Mouse (Mus musculus) left cerebral cortex, postnatal 14 days (tissue): ENCODE data around the gene Cdh11. TPM values are rescaled to one million over a fixed set of nuclear protein-coding genes. Genes with fewer than 3 reads are reported as not detected.
"Not testable (repeated sequence)": the region's sequence is repeated elsewhere in the genome, so short reads cannot be mapped to it uniquely, and the experiment has no call there.

ENCODE experiments used
- DNase-seq, 2 experiments: peaks; one replicate each; pipeline ENCODE4 v3.0.0; 2021 to 2022; ENCODE audit warnings: low spot score in 2 of 2, mixed read lengths in 1 of 2
- intact Hi-C: fragments of 180-260 bp; cut with DNase I; formaldehyde crosslinking; loops from one replicate; pipeline ENCODE4 v1.15.1; 2025
- total RNA-seq, 2 experiments: library from RNA; stranded (reverse); gene quantifications; 2 replicates each; pipeline ENCODE4 v1.2.3; 2021

The Cdh11 gene
- total RNA-seq, 2 experiments from 2014 or later, result 68.8 to 74.1 TPM

DNA sequence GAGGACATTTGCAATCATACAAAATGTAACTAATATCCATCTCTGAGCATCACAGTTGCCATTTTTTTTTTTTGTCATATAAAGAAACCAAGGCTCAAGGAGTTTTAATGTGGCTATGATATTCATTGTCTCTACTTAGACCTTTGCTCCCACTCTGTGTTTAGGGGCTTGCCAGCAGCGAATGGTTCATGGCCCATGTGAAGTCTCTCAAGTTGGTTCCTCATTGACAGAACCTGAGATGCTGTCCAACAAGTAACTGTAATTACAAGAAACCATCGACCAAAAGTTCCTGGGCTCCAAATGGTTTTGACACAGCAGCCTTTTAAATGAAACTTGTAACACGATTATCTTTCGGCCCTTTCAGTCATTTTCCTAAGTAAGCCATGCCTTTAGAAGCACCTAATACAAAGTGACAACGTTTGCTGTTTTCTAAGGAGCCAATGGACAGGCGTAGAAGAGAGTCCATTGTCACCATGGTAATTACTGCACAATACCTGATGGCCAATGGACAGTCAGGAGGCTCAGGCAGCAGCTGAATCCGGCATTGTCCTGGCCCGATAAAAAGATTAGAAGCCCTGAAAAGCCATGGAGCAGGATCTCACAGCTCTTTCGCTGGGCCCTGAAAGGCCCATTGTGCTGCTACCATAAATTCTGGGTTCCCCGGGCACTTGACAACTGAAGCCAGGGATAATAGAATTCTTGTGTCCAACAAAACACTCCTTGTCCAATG lies 59.1 kb downstream of the Cdh11 start:
- DNase-seq, result no peak

DNA sequence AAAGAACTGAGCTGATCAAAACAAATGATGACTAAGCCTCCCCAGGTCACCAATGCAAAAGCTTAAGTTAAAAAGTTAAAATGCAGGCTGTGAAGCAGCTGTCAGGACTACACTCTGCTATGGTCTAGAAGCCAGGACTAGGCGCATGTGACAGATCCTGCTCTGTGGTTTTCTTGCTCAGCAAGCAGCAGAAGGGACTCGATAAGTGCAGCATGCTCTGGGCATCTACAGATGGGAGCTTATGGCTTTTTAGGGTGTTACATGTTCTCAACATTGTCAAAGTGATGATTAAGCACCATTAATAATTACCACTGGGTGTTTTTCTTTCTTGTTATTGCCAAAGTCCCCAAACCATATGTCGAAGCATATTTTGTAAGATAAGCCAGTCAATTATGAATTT lies 59.9 kb downstream of the Cdh11 start:
- peak in 1 of 2 experiments; percentile 10 for DNase-seq
- intact Hi-C loops, result no loop called here

More for the DNA sequence above, 59.1 kb downstream of the Cdh11 start:
- intact Hi-C loops, result no loop called here

DNA sequence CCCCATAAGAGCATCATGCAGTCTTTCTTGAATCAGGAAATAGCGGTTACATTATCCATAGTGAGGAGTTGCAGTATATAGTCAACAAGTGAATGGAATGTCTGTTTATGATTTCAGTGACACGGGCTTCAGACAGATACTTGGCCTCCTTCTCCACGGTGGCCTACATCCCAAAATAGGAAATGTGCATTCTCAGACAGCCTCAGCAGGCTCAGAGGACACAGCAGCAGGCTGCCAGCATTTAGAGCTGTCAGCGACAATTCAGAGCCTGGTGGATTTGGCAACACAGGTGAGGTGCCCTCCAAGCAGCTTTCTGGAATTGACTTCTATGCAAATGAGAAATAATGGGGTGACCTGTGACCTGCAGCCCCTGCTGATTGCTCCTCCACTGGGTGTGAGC lies 69.5 kb downstream of the Cdh11 start:
- intact Hi-C loops, result no loop called here
- DNase-seq, result peak in 1 of 2 experiments; percentile 11

DNA sequence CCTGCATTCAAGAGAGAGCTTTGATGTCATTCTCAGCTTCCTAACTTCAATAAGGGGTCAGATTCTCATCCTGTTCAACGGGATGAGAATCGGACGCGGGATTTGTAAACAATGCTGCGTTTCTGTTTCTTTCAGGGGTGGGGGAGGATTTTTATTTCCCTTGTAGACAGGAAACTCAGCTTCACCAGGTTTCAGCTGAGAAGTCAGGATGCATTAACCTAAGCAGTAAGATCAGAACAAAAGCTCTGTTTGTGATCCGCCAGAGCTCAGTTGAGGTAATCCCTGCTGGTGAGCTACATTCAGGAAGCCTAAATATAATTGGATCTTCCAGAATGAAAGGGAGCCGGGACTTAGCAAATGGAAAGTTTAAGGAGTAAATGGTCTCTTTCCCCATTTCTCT lies 78.1 kb downstream of the Cdh11 start:
- DNase-seq, result no peak
- intact Hi-C loops, result no loop called here

DNA sequence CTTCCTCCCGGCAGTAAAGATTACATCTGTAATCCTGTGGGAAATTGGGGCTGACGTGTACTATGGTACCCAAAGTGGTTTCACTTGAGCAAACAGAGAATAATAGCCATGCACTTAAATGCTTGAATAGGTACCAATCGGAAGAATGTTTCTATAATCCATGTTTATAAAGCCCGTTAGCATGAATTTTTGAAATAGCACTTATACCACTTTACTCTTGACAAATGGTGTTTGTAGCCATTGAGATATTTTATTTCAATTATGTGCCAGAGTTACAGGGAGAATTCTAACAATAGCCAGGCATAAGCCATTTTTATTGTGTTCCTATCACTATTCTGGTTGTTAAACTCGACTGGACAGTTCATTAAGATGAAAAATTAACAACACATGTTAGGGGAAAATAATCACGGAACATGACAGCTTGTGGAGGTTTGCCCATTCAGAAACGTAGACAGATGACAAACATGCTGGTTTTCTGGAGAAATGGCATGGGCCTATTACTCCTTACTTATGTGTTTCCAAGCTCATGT lies 80.0 kb downstream of the Cdh11 start:
- intact Hi-C loops, result no loop called here

DNA sequence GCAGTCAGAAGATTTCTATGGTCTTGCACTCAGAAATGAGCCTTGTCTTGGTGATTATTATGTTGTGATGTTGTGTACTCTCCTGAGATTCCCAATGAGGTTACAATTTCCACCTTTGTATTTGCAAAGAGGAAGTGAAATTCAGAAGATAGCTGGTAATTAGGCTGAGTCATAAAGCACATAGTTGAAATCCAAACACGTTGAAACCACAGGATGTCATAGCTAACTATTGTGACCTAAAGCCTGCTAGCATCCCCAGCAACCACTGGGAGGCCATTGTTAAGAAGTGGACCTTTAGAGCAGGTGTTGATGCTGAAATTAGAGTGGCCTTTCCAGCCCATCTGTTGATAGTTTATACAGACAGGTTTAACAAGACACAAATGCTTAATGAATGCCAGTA lies 85.2 kb downstream of the Cdh11 start:
- no peak for DNase-seq
- intact Hi-C loops, result no loop called here

More for the DNA sequence above, 80.0 kb downstream of the Cdh11 start:
- DNase-seq, result no peak

DNA sequence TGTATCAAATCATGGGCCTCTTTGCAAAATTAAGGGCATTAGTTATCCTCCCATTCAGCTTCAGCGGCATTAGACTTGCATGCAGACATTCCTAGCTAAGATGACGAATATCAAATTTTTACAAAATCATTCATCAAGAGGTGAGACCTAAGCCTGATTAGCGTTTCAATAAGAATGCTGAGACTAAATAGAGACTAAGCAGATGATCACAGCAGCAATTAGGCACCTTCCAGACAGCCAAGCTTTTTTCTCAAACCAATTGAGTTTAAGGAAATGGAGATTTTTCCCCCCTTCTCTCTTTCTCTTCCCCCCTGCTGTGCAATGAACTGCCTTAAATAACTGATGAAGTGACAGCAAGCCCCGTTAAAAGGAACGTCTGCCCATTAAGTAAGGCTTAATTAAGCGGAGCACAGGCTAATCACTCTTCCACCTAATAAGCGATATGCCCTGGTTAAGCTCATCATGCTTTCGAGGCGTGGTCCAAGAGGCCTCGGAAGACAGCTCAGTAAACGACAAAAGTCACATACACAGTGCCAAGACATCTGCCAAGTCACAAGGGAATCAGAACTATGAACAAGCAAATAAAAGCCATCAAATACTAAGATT lies 87.1 kb downstream of the Cdh11 start:
- DNase-seq, result no peak
- intact Hi-C loops, result no loop called here

DNA sequence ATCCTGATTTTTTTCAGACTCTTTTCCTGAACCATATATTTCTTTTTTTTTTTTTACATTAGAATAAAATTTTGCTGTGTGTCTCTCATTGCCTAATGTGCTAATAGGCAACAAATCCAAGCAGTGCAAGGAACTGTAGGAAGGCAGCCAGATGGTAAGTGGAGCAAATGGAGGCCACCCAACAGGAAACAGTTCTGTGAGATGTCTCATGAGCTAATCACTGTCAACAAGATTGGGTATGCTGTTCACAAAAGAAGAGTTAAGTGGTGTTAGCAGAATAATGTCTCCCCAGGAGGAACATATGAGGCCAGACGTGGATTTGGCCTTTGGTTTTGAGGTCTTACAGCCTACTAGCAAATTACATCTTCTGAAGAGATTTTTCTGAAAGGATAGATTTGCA lies 92.0 kb downstream of the Cdh11 start:
- intact Hi-C loops, result no loop called here
- DNase-seq, result no peak

DNA sequence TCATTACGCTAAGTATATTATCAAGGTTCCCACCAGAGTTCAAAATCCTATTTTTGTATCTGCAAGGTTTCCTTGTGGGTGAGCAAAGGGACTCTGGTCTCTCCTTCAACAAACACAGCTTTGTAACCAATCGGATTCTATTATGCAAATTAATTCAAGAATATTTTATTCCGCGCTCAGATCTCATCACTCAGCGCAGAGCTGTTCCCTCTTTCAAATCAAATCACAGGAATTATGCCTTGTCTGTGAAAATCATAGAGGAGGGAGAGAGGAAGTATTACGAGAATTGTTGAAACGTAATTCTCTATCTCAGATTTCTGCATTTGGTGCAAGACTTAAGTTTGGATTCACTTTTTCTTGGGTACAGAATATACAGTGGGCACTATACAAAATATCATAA lies 100.0 kb downstream of the Cdh11 start:
- intact Hi-C loops, result loop anchor here (10.0 kb wide), 1 partner anchor 1339 kb away; no protein-coding TSS in a partner anchor
- DNase-seq, result peak in 1 of 2 experiments; percentile 17

DNA sequence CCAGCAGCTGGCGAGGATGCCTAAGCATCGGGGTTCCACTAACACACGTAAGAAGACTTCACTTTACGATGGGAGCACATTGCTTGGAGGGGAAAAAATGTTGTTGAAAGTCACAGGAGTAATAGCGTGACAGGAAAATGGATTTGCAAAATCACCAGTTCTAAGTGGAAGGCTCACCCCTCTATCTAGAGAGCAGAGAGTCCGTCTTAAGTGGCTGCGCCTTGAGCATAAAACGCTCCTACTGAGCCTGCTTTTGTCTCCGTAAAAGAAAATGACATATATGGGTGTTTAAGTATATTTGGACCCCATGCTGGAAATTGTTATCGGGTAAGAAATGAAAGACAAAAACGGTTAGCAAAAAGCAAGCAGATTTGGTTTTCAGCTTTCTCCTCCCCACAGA lies 100.4 kb downstream of the Cdh11 start:
- intact Hi-C loops, result loop anchor here (10.0 kb wide), 1 partner anchor 1340 kb away; no protein-coding TSS in a partner anchor
- no peak for DNase-seq

DNA sequence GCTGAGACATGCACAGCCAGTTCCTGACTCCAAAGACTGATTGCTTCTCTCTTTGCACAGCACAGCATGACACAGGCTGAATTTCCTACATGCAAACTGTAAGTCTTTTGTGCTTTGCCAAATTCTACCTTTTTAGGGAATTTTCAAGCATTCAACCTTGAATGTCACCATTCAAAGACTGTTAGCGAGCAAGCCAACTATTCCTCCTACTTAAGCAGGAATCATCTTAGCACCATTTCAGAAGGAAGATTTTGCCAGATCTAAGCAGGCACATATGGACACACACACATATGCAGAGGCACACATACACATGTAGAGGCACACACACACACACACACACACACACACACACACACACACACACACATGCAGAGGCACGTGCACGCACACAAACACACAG lies 108.3 kb downstream of the Cdh11 start:
- intact Hi-C loops, result no loop called here
- no peak for DNase-seq

DNA sequence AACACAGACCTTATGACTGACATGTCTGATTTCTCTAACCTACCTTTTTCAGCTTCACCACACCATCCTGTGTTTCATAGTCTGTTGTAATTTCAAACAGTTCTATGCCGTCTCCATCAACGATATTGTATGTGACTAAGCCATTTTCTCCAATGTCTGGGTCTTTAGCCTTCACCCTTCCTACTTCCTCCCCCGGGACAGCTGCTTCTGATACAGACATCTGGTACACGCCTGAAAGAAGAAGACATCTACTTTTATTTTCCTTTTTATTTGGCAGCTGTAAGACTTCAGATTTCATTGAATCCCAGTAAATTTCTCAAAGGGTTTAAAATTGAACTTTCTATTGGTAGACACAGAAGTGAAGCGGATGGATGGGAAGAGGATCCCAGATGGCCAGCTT lies 120.9 kb downstream of the Cdh11 start:
- DNase-seq, intact Hi-C loops: not testable (repeated sequence)

DNA sequence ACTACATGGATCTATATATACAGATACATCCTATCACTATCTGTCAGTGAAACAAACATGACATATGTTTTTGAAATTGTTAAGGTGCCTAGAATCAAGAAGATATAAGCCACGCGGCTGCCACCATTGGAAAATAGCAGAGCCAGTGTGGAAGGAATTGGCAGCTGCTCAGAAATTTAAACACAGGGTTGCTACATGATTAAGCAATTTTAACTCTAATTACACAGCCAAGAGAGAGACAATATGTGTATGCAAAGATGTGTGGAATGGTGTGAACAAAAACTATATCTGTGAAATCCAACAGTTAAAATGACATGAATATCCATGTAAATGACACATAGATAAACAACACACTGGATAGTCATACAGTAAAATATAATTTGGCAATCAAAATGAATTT lies 128.9 kb downstream of the Cdh11 start:
- no peak for DNase-seq
- intact Hi-C loops, result no loop called here

DNA sequence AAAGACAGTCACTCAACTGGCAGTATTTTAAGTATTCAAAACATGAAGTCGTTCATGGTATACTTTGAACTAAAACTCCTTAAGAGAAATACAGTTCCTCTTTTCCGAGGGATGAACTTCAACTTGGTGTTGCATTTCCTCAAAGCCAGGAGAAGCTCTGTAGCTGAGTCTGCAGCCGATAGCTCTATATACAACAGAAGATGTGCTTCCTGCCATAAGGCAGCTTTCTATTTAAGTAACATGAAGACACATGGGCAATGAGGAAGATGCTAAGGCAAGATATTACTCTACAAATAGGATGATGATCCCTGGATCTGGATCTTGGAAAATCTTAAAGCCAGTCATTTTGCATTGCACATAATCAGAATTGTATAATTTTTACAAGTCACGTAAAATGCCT lies 133.5 kb downstream of the Cdh11 start:
- intact Hi-C loops, result no loop called here
- no peak for DNase-seq

DNA sequence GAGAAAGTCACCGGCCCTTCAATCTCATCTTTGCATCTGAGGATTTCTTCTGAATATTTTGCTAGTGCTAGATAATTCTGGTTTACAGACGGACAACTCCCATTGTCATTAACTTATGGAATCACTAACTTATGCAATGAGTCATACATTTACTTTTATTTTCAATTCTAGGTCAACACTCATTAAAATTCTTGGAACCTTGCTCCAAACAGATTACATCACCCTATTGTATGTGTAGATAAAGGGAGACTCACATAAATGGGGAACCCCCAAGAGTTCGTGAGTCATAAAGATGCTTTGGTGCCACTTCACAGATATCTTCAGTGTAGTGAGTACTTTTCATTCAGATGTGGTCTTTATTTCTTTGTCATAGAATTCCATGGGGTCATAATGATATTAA lies 158.3 kb downstream of the Cdh11 start:
- DNase-seq, result no peak
- intact Hi-C loops, result no loop called here

DNA sequence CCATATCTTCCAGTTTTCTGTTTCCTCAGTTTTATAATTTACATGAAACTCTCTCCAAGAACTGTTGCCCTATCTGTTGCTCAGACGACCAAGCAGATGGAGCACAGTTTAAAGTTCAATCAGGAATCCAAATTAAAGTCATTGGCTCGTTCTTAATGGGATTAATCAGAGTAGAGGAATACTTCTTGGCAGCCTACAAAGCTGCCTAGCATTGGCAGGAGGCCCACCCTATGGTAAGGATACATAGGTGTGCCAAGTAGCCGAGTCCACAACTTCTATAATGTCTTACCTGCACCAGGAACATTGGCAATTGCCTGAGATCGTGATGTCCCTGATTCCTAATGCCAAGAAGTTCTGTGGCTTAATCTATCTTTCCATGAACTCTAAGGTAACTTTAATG lies 173.3 kb downstream of the Cdh11 start:
- no peak for DNase-seq
- intact Hi-C loops, result no loop called here

DNA sequence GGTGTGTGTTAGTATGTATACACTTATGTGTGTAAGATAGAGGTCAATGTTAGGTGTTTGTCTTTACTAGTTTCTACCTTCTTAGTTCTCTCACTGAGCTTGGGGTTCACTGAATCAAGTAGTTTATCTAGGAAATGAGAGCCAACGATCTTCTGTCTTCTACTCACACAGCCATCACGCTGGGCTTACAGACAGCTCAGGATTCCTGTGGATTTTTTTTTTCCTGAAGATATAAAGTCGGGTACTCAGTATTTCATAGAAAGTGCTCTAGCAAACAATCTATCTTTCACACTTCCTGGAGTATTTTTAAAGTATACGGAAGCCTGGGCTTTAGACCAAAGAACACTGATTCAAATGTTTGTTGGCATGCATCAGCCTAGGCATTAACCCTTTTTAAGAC lies 184.1 kb downstream of the Cdh11 start:
- intact Hi-C loops, result no loop called here
- peak in 1 of 2 experiments; percentile 15 for DNase-seq

DNA sequence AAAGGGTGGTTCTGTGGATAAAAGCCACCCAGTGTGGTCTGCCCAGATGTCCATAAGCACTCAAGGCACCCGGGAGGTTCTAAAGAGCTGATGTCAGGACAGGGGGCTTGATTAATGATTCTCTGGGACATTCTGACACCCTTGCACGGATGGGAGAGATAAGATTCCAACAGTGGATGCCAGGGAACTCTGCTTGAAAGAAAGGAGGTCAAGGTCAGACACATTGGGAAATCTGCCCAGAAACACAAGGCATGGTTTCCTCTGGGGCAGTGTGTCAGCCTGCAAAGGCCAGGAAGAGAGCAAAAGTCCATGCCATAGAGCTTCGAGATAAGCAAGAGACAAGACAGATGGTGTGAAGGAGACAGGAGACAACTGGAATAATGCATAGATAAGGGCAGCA lies 188.9 kb downstream of the Cdh11 start:
- intact Hi-C loops, result no loop called here
- no peak for DNase-seq

DNA sequence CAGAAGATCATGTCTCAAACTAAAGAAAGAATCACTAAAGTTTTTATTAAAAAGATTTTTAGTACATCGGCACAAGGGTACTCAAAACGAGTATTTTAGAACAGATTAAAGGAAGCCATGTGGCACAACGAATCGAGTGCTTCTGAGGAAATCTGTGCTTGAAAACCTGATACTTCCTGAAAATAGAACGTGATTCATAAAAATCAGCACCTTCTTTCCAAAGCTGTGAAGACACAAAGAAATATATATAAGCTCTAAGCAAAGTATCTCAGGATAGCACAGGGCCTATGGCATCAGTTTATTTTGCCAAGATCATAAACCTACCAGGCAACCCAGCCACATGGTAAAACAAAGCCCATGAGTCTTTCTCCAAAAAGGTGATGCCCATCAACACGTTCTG lies 191.5 kb downstream of the Cdh11 start:
- intact Hi-C loops, result no loop called here

More for the DNA sequence above, 191.5 kb downstream of the Cdh11 start:
- DNase-seq, result peak in 1 of 2 experiments; percentile 21
